Mouse (Mus musculus) left cerebral cortex, postnatal 14 days (tissue): ENCODE results near the gene Myg1. TPM values are rescaled to one million over a fixed set of nuclear protein-coding genes. Genes with fewer than 3 reads are reported as not detected.

Source experiments
- DNase-seq, 2 experiments: peaks; one replicate each; pipeline ENCODE4 v3.0.0; 2021 to 2022; ENCODE audit warnings: low spot score in 2 of 2, mixed read lengths in 1 of 2
- intact Hi-C: fragments of 180-260 bp; cut with DNase I; formaldehyde crosslinking; loops from one replicate; pipeline ENCODE4 v1.15.1; 2025
- total RNA-seq, 2 experiments: library from RNA; stranded (reverse); gene quantifications; 2 replicates each; pipeline ENCODE4 v1.2.3; 2021

The Myg1 gene
- total RNA-seq, 2 experiments from 2014 or later = 48.2 to 51.4 TPM

DNA sequence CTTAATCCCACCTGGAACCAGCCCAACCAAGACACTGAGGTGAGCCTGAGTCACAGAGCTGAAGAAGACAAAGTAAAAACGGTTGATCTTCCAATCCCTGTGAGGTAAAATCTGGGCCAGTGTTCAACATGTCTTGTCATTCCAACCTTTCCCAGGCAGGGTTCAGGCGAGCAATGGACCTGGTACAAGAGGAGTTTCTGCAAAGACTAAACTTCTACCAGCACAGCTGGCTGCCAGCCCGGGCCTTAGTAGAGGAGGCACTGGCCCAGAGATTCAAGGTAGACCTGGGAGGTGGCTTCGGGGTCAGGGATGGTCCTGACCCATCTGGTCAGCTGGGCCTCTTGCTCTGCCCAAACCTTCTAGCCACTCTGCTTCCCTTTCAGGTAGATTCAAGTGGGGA is 5.4 kb downstream of the Myg1 start:
- intact Hi-C loops = no loop called here
- no peak for DNase-seq

DNA sequence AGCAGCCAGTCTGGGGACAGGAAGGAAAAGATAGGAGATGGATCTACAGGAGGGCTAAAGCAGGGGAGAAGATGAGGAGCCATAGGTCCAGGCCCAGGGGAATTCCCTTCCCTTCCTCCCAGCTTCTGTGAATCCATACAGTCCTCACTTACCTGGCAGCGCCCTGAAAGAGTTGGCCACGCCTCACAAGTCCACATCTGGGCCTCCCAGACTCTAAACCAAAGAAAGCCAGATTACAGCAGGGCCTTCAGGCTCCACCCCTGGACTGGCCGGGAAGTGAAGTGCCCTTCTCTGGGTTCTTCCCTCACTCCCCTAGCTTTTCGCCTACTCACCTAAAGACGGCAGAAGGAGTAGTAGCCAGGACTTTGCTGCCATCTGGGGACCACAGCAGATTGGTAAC is 8.1 kb downstream of the Myg1 start:
- no peak for DNase-seq
- intact Hi-C loops = no loop called here

DNA sequence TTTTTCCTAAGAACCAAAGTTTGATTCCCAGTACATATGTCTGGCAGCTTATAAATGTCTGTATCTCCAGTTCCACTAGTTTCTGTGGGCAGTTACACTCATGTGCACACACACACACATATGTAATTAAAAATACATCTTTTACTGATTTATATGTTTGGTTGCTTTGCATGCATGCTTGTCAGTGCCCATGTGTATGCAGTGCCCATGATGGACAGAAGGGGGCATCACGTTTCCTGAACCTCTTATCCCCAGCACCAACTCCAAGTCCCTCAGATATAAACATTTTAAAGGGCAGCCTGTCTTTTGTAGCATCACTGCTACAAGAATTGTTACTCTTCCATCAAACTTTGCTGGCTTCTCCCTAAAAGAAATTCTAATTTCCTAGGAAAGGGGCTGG is 10.1 kb downstream of the Myg1 start:
- intact Hi-C loops = no loop called here
- DNase-seq = peak; percentile 34 to 49

DNA sequence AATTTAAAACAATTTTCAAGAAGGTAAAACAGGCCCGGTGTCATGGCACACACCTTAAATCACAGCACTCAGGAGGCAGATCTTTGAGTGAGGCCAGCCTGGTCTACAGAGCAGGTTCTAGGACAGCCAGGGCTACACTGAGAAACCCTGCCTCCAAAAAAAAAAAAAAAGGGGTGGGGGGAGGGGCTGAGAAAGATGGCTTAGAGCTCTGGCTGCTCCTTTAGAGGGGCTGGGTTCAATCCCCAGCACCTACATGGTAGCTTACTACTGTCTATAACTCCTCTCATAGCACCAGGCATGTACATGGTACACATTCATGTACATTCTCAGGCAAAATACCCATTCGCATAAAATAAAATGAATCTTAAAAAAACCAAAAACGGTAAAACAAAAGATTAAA is 13.0 kb downstream of the Myg1 start:
- DNase-seq = no peak
- intact Hi-C loops = no loop called here

DNA sequence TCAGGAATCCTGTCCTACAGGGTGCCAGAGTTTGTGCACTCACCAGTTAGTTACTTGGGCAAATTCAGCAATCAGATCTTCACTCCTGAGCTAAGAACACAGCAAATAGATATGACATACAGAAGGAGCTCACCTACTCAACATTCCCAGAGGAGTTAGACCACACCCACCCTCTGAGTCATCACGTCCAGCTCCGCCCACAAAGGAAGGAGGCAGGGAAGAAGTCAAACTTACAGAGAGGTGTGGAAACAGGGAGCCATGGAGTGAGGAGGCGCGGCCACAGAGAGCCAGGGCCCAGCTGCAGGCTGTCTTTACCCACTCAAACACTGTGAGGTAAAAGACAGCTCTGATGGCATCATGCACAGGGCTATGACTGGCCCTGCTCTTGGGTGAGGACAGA is 14.9 kb downstream of the Myg1 start:
- intact Hi-C loops = no loop called here
- no peak for DNase-seq

DNA sequence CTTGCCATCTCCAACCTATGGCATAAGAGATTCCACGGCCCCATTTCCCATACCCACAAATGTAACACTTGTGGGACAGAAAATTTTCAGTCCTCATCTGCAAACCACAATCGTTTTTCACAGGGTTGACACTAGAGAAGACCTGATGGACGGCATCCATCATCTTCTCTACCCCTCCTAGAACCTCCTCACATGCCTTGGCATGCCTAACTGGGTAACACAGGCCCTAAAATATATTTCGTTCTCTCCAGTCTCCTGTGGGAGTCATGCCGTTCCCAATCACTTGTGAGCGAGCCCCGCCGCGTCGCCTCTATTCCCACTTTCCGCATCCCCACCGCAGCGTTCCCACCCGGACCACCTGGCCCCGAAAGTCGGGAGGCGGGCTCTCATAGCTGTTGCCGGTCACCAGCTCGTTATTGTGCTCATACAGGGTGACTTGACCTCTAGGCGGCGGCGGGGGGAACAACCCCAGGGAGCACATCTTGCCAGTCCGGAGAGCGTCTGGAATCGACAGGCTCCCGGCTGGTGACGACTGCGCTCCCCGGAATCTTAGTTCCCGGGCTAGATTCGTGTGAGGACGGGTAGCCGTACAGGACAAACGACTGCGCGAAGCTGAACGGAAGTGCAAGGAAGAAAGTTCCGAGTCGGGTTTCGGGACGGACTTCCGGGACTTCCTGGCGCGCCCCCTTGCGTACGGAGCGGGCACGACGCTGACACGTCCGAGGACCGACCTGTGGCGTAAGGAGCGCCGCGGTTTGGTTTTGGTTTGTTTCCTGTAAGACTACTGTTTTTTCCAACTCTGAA is 18.8 kb downstream of the Myg1 start, which contains the start of gene Aaas:
Gene Aaas (minus strand): TSS at position 634 of the 804 bp plus-strand sequence.
- peak; percentile 96 to 97 for DNase-seq
- intact Hi-C loops = no loop called here

DNA sequence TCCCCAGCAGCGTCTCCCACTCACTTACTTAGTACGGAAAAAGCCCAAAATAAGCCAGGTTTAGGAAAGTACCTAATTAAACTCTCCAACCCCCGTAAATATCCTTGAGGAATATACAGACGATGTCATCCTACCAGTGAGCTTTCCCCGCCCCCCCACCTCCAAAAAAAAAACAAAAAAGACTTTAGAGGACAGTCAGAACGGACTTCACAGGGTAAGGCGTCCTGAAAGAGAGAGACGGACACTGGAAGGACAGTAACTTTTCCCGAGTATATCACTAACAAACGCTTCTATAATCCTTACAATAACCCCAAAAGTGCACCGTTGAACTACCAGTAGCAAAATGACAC is 19.4 kb downstream of the Myg1 start:
- DNase-seq = no peak
- intact Hi-C loops = no loop called here

DNA sequence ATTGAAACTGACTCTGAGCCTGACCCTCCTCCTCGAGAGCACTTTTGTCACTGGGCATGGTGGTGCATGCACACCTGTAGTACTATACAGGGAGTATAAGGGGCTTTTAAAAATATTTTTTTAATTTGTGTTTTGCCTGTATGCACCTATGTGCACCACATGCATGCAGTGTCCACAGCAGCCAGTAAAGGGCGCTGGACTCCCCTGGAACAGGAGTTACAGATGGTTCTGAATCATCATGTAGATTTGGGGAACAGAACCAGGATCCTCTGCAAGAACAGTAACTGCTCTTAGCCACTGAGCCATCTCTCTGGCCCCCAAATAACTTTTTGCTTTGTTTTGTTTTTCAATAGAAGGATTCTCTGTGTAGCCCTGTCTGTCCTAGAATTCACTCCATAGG is 20.7 kb downstream of the Myg1 start:
- no peak for DNase-seq

DNA sequence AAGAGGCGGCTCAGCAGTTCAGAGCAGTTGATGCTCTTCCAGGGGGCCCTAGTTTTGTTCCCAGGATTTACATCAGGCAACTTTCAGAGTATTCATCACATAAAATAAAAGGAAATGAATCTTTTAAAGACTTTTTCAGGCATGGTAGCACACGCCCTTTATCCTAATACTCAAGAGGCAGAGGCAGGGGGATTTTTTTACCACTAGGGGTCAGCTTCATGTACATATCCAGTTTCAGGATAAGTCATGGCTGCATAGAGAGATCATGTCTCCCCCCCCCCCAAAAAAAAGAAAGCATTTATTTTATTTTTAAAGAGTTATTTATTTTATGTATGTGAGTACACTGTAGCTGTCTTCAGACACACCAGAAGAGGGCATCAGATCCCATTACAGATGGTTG is 22.5 kb downstream of the Myg1 start:
- no peak for DNase-seq
- intact Hi-C loops = loop anchor here (2.0 kb wide), 1 partner anchor 23 kb away; no protein-coding TSS in a partner anchor

More for the DNA sequence above, 20.7 kb downstream of the Myg1 start:
- intact Hi-C loops = no loop called here

DNA sequence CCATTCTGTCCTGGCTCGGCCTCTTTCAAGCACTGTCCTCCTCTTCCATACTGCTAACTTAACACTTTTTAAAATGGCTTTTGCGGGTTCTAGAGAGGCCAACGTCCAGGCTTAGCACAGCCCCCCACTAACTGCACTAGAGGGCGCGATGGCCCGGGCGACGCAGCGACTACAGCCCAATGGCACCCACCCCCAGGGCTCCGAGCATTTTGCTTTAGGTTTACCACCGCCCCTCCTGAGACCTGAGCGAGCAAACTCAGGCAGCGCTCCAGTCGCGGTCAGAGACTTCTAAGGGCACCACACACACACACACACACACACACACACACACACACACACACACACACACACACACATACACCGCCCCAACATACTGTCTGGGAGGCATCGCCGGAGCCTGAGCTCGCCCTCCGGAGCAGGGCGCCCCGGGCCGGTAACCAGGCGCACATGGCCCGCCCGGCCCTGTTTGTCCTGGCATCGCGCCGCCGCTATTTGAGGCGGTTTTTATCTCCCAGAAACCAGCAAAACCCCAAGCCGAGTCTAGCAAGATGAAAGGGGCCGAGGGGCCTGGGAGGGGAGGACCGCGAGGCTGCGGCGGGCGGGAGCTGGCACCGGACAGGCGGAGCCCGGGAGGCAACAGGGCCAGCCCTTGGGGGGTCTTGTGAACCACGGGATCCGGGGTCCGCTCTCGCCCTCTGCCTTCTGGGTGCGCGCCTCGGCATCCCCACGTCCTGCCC is 23.8 kb downstream of the Myg1 start:
- intact Hi-C loops = loop anchor here (2.0 kb wide), 1 partner anchor 21 kb away; no protein-coding TSS in a partner anchor

DNA sequence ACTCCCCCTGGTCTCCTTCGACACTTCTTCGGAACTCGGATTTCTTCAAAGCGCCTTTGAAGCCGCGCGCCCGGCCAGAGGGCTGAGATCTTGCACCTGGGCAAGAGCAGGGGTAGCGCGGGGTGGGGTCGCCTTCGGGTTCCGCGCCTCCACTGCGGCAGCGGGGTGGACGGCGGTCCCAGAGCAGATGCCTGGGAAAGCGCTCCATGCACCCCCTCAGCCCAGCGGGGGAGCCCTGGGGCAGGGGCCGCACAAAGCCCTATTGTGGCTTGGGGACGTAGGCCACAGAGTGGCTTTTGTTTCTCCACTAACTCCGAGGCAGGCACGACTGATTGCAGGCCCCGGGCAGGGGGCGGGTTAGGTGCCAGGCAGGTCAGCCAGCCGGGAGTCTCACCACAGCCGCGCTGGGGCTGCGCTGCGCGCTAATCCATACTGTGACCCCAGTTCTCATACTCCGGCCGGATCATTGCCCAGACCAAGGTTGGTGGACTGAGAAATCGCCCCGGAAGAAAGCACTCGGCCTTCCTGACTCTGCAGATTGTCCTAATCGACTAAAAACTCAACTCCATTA is 24.4 kb downstream of the Myg1 start:
- DNase-seq = peak in 1 of 2 experiments; percentile 10

More for the DNA sequence above, 23.8 kb downstream of the Myg1 start:
- DNase-seq = peak in 1 of 2 experiments; percentile 43

DNA sequence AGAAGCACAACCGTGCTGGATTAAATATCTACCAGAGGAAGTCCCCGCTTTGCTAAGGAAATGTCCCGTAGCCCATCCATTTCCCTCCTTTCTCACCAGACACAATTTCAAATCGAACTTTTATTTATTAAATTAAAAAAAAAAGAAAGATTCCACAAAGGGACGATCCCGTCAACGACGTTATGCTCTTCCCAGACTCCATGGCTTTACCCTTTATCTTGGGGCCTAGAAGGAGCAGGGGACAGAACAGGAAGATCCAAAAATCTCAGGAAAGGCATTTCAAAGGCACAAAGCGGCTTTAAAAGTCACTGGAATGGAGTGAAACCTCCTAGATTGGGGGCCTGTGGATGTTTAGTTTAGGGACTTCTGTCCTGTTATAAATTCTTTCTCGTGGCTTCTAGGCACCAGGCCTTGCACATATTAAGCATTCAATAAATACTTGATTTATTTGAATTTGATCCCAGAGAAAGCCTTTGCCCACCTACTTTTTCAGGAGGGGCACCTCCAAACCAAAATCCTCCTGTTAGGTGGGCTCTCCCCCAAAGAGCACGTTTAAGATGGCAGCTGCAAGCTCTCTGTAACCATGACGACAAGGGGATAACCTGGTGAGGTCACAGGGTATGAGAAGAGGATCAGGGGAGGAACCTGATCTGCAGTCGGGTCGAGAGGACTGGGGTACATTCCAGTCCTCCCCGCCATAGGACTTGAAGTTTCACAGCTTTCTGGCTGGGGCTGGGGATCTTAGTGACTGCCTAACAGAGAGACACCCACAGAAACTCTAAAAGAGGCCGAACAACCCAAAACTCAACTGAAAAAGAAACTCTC is 25.2 kb downstream of the Myg1 start:
- intact Hi-C loops = no loop called here
- no peak for DNase-seq

More for the DNA sequence above, 24.4 kb downstream of the Myg1 start:
- intact Hi-C loops = loop anchor here (2.0 kb wide), 1 partner anchor 21 kb away; no protein-coding TSS in a partner anchor

DNA sequence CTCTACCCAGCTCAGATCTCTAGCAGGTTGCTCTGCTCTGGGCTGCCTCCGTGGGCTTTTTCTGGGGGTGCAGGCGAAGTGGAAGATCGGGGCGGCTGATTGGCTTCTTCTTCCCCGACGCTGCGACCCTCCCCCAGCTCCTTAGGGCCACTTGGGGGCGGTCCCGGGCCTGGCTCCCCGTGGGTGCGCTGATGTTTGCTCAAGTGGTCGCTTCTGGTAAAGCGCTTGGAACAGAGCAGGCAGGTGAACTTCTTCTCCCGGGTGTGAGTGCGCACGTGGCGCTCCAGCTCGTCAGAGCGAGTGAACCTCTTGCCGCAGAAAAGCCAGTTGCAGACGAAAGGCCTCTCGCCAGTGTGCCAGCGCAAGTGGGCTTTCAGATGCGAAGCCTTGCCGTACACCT is 26.6 kb downstream of the Myg1 start:
- intact Hi-C loops = no loop called here
- no peak for DNase-seq

DNA sequence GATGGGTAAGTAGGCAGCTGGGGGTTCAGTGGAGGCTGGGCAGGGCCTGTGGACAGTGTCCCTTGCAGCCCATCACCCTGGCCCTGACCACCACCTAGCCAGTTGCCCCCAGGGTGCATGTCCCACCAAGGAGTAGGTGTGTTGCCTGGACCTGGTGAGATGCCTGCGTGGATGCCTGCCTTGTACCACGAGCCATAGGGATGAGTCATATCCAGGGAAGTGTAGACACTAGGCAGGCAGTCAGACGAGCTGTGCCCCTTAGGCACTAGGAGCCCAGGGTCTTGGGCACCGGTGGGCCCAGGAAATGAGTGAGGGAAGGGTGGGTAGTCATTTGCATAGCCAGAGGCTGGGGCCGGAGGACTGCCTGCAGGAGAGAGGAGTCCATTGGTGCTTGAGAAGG is 27.3 kb downstream of the Myg1 start:
- DNase-seq = no peak
- intact Hi-C loops = no loop called here

DNA sequence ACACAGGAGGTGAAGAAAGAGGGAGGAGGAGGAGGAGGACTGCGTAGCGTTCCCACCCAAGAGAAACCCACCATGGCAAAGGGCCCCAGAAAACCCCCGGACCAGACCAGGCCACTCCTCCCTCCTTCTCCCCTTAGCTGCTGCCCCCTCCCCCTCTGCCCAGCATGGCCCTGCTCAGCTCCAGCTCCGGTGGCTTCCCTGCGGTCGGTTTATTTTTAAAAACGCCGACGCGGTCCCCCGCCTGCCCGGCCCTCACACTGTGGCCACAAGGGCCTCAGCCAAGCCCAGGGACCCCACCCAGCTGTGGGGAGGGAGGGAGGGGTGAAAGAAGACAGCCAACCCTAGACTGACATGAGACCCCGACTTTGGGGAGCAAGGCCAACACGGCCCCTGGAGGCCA is 31.1 kb downstream of the Myg1 start:
- intact Hi-C loops = no loop called here
- DNase-seq = no peak

DNA sequence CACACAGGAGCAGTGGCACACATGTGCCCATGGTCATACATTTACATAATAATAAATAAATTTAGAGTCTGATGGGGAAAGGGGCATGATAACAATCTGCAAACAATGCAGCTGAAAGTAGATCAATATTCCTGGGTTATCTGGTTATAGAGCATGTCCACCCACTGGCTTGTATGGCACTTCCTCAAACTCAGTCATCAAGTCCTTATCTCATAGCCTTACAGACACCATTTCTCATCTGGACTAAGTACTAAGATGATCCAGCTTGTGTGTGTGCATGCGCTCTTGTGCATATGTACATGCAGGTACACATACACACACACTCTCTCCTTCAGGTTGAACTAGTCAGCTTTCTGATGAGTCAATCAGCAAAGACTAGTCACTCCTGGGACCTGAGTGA is 33.2 kb downstream of the Myg1 start:
- intact Hi-C loops = no loop called here
- DNase-seq = no peak

DNA sequence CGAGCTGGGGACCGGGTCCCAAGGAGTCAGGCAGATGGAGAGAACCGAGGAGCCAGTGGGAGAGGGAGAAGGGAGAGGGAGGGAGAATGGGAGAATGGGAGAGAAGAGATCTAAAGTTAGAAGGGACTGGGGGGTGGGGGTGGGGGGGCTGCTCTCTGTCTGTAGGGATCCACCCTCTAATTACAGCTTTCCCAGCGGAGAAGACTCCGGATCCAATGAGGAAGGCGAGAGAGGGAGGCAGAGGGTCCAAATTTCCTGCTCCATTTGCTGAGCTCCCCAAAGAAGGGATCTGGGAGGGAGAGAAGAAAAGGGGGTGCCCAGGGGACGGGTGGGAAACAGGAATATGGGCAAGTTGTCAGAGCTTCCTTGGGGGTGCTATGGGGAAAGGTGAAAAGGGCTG is 34.7 kb downstream of the Myg1 start:
- intact Hi-C loops = no loop called here
- no peak for DNase-seq

DNA sequence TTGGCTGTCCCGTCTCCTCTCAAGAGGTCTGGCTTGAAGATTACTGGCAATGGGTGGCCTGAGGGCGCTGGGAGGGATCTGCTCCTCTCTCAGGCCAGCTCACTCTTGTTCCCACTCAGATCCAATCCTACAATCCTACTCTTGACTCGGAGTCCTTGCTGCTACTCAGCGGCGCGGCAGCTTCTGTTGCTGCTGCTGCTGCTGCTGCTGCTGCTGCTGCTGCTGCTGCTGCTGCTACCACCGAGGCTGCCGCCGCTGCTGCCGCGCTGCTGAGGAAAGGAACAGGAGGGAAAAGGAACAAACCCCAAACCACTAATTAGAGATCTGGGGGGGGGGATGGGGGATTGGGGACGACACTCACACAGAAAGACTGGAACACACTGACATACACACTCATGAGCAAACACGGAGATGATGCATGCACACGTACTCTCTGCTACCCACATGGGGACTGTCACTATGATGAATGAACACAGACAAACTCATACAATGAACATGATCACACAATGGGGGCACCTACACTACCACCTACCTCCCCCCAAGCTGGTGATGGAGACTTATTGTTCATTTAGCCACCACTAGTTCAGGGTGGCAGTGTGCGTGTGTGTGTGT is 35.3 kb downstream of the Myg1 start, which contains the start of gene Sp7:
Gene Sp7 (minus strand): TSS at position 450 of the 612 bp plus-strand sequence.
- intact Hi-C loops = no loop called here
- DNase-seq = no peak

DNA sequence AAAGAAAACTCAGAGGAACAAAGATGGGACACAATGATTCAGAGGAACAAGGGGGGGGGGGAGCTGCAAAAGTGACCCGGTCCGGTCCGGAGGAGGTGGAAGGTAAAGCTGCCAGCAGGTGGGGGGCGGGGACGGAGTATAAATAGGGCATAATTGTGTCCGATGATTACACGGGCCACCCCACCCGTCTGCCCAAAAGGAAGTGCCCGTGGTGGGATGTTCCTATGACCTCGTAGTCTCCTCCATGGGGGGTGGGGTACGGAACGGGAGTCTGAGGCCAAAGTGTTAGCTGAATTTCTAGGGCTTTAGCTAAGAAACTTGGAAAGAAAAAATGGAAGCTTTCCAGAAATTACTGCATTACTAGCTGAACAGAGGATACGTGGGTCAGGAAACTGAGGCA is 38.5 kb downstream of the Myg1 start:
- DNase-seq = no peak
- intact Hi-C loops = no loop called here
